Mouse (Mus musculus) heart, embryonic 13.5 days (tissue): ENCODE measurements around the gene Il27. TPM values are rescaled to one million over a fixed set of nuclear protein-coding genes. Genes with fewer than 3 reads are reported as not detected.

Experiments used
- microRNA-seq: library from miRNA; unstranded; fragments of <30 nt; microRNA quantifications from one replicate; pipeline ENCODE4, GENCODE M21; 2016
- polyA plus RNA-seq: library from polyadenylated mRNA; unstranded; fragments of >200 nt; fragmentation: Nextera tagmentation; extraction: Ambion mirVana; gene quantifications from 2 replicates; pipeline ENCODE4 v1.2.1, GENCODE M21; 2015

The Il27 gene
- polyA plus RNA-seq, 1 experiment from 2014 or later, result not detected

Small RNA genes within 50 kb of the gene (microRNA-seq; reads per million reads assigned to microRNA genes)
- gene Mir7059, result 0.82 reads per million

Other genes with a start within 250 kb of the Il27 start
- 3.0 and 3.1 TPM in 2 replicates for gene Lat, start 225.4 kb downstream of the Il27 start, polyA plus RNA-seq
- gene Spns1, start 217.5 kb downstream of the Il27 start, polyA plus RNA-seq, result 43.7 and 44.9 TPM in 2 replicates
- 1.0 and 1.7 TPM in 2 replicates for gene Nfatc2ip, start 198.2 kb downstream of the Il27 start, polyA plus RNA-seq
- gene Cd19, start 180.1 kb downstream of the Il27 start, polyA plus RNA-seq, result not detected in 2 replicates
- gene Rabep2, start 166.2 kb downstream of the Il27 start, polyA plus RNA-seq, result 19.1 and 19.4 TPM in 2 replicates
- 1.3 and 2.2 TPM in 2 replicates for gene Atp2a1, start 131.8 kb downstream of the Il27 start, polyA plus RNA-seq
- gene Sh2b1, start 119.5 kb downstream of the Il27 start, polyA plus RNA-seq, result 40.7 and 41.2 TPM in 2 replicates
- gene Tufm, start 107.6 kb downstream of the Il27 start, polyA plus RNA-seq, result 160 and 181 TPM in 2 replicates
- 32.8 and 36.1 TPM in 2 replicates for gene Atxn2l, start 91.5 kb downstream of the Il27 start, polyA plus RNA-seq
- gene Eif3c, start 28.5 kb downstream of the Il27 start, polyA plus RNA-seq, result 129 and 135 TPM in 2 replicates
- 0.15 and 0.33 TPM in 2 replicates for gene Apobr, start 10.0 kb downstream of the Il27 start, polyA plus RNA-seq
- 19.4 and 22.1 TPM in 2 replicates for gene Cln3, start 9.1 kb downstream of the Il27 start, polyA plus RNA-seq
- gene Nupr1, start 35.9 kb upstream of the Il27 start, polyA plus RNA-seq, result 6.2 and 9.3 TPM in 2 replicates
- gene Sgf29, start 54.4 kb upstream of the Il27 start, polyA plus RNA-seq, result 27.7 and 28.8 TPM in 2 replicates
- 5.8 and 6.2 TPM in 2 replicates for gene Sult1a1, start 81.5 kb upstream of the Il27 start, polyA plus RNA-seq
- gene Bola2, start 100.5 kb upstream of the Il27 start, polyA plus RNA-seq, result 109 and 124 TPM in 2 replicates
- gene Slx1b, start 100.8 kb upstream of the Il27 start, polyA plus RNA-seq, result 6.9 and 7.1 TPM in 2 replicates
- gene Coro1a, start 112.8 kb upstream of the Il27 start, polyA plus RNA-seq, result 11.8 and 16.6 TPM in 2 replicates
- gene Mapk3, start 164.7 kb upstream of the Il27 start, polyA plus RNA-seq, result 57.5 and 65.5 TPM in 2 replicates
- 1.2 and 1.4 TPM in 2 replicates for gene Gdpd3, start 171.4 kb upstream of the Il27 start, polyA plus RNA-seq
- gene Ypel3, start 182.0 kb upstream of the Il27 start, polyA plus RNA-seq, result 79.1 and 86.2 TPM in 2 replicates
- gene Tbx6, start 186.5 kb upstream of the Il27 start, polyA plus RNA-seq, result 0.32 and 0.33 TPM in 2 replicates
- 151 and 166 TPM in 2 replicates for gene Ppp4c, start 197.6 kb upstream of the Il27 start, polyA plus RNA-seq
- gene Fam57b, start 202.7 kb upstream of the Il27 start, polyA plus RNA-seq, result 0.29 and 0.32 TPM in 2 replicates
- not detected in 2 replicates for gene 4930451I11Rik, start 236.7 kb upstream of the Il27 start, polyA plus RNA-seq